Mouse (Mus musculus): ENCODE results near the gene Ppa2.

GRCm38 (mm10) chr3:133312850-133313249, 2.9 kb downstream of the Ppa2 start:
- TF ChIP-seq POLR2A (IDR thresholded peaks at IDR 0.05; ENCODE audit: borderline replicate concordance, low read depth, low read length) (no peak), CTCF (IDR thresholded peaks at IDR 0.05; ENCODE audit: low read depth, low read length) (no peak)

Data from bone marrow macrophage, adult 2 months (primary cell).